Mouse (Mus musculus) liver, adult (tissue): ENCODE measurements at regions not wholly inside any gene's neighbourhood (a gene's known extent, or its start where the extent isn't known, plus 50 kb on each side); places are given as distances from the start of the nearest gene placed in this dataset.

ENCODE experiments used
- GATA4 ChIP-seq: IDR thresholded peaks from 2 replicates; pipeline ENCODE4 v1.6.1; 2014; ENCODE audit warnings: mild to moderate bottlenecking, low read length; ENCODE audit not compliant: insufficient replicate concordance

- TF ChIP-seq GATA4: no peak
Observed at GRCm38 (mm10) chr9:47441155-47441554, 88.8 kb upstream of the Cadm1 start.

GRCm38 (mm10) chr9:47444168-47444567, 85.8 kb upstream of the Cadm1 start:
- no peak for TF ChIP-seq GATA4

- no peak for TF ChIP-seq GATA4
Observed at GRCm38 (mm10) chr9:47444752-47445151, 85.2 kb upstream of the Cadm1 start.

GRCm38 (mm10) chr9:47445332-47445731, 84.6 kb upstream of the Cadm1 start:
- TF ChIP-seq GATA4: no peak

DNA sequence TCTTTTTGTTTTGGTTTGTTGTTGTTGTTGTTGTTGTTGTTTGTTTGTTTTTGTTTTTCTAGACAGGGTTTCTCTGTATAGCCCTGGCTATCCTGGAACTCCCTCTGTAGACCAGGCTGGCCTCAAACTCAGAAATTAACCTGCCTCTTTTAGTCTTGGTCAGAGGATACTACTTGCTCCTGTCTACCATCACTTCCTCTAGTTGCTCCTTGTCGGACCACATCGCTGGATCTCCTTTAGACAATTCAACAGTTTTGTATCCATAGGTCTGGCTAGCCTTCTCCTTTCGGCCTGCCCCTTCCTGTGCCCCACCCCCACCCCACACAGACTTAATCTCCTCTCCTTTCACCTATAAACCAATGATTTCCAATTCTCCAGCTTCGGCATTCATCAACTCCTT, 77.2 kb upstream of the Cadm1 start:
- no peak for TF ChIP-seq GATA4

GRCm38 (mm10) chr9:47458721-47459418, 71.1 kb upstream of the Cadm1 start:
- TF ChIP-seq GATA4: no peak

DNA sequence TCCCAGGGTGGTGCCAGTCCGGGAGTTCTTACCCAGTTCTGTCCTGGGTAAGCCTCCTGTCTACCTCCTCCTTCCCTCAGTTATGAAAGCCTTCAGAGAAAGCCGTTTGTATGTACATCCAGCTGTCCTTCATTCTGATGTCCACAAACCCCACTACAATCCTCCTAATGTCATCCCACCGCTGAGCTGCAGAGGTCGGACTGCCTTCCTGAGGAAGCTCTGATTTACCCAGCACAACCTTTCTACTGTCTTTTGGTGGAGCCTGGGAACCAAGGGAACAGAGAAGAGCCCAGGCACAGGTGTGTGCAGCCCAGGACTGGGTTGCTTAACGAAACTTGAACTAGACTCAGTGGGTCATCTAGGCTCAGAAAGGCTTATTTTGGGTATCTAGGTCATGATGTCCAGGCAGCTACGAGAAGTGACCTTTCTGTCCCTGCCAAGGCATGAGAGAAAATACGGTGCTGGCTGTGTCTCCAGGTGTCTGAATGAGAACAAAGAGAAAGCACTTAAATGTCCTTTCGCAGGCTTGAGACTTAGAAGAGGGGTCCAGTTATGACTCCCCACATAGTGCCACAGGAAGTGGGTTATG, 70.4 kb upstream of the Cadm1 start:
- no peak for TF ChIP-seq GATA4

GRCm38 (mm10) chr9:47460241-47460640, 69.7 kb upstream of the Cadm1 start:
- TF ChIP-seq GATA4: no peak

DNA sequence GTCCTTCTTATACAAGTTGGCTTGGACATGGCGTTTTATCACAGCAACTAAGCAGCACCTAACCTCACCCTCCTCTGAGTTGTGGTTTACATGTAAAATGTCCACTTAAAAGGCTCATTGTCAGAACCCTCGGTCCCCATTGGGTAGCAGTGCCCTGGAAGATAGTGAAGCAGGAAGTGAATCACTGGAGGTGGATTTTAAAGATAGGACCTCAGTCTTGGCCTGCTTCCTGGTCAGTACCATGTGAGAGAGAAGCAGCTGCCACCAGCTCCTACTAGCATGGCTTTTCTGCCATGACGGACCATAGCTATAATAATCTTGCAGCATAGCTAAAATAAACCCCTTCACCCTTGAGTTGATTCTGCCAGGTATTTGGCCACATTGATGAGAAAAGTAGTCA, 68.1 kb upstream of the Cadm1 start:
- TF ChIP-seq GATA4: no peak

DNA sequence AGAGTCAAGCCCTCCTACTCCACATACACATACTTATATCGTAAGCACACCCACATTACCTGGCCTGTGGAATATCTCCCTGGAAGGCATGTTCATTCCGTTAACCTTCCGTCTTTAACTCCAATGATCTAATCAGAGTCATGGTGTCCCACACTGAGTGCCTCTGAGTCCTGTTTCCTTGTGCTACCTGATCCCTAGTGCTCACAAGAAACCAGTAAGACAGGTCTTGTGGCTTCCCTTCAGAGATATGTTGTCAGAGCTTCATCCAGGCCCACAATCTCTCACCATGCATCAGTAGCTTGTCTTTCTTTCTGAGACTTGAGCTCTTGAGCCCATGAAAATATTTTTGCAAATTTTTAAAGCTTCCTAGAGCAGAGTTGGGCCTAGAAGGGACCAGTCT, 63.2 kb upstream of the Cadm1 start:
- TF ChIP-seq GATA4: no peak

DNA sequence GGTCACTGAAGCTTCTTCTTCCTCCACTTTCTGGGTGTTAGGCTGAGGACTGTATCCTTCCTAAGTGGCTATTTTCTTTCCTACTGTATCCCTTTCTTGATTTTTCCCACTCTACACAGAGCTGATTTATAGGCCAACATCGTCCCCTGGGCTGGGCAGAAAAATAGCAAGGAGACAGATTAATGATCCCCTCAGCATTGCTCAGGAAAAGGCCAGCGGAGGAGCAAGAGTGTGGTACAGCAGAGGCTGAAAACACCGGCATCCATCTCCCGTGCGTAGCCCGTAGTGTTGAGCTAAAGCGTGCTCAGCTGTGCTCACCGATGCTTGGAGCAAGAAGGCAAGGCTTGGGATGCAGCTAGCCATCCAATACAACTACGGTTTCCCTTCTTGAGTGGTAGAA, 62.2 kb upstream of the Cadm1 start:
- no peak for TF ChIP-seq GATA4

DNA sequence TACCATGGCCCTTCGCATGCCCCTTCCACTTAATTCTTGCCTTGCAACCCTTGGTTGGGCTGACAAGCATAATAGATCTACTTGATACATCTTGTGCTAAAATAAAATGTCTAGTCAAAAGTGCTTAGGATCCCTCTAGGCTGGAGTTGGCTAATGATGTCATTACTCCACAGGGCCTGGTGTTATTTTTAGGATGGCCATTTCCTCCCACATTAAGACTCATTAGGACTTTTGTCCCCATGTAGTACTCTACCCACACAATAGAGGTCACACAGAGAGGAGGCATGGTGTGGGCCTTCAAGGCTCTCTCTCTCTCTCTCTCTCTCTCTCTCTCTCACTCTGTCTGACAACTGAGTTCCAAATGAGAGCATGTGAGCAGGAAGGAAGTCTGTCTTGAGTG, 60.4 kb upstream of the Cadm1 start:
- TF ChIP-seq GATA4: no peak

- no peak for TF ChIP-seq GATA4
Observed at GRCm38 (mm10) chr9:47470741-47471140, 59.2 kb upstream of the Cadm1 start.

GRCm38 (mm10) chr9:47471767-47472420, 58.1 kb upstream of the Cadm1 start:
- TF ChIP-seq GATA4: peak; percentile 16; the same call in 1 of the 2 replicates

DNA sequence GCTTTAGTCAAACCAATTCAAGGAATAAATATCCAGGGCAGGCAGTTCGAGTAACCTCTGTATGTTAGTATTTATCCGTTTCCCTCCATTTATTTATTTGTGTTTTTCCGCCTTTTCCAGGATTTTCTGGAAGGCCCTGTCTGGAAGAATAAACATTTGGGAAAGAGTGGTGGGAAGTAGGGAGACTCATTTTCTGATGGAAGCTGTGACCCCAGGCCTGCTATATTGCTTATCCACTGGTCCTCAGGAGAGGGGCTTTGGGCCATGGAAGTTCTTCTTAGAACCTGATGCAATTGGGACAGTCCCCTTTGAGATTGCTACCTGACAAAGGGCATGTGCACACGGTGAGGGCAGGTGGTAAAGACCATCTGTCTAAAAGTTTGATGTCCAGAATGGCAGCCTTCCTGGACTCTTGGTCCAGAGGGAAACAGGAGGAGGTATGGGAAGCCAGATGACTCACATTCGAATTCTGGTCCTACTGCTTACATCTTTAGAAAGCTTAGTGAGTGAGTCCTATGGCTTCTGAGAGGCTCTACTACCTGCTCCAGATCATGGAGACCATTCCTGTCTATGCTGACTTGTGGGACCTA, 56.1 kb upstream of the Cadm1 start:
- no peak for TF ChIP-seq GATA4

DNA sequence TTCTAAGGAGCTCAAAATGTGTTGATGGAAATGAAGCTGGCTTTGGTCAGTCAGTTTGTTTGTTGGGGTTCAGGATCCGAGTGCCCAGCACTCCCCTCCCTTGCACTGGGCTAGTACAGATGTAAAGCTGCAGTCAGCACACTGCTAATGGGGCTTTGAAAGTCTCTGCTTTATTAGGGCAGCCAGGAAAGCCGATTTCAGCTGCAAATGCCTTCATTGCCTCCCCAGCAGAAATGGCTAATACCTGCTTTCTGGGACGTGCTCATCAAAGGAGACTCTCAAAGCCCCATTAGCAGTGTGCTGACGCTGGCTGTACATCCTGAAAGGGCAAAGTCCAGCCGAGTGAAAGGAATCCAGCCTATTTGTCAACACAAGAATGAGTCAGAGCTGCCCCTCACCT, 55.2 kb upstream of the Cadm1 start:
- no peak for TF ChIP-seq GATA4
